Mouse (Mus musculus): ENCODE measurements around the gene Zbed6.

GRCm38 (mm10) chr1:133694301-133694700 is 33.6 kb upstream of the Zbed6 start:
- TF ChIP-seq POLR2A (IDR thresholded peaks at IDR 0.05; ENCODE audit: insufficient read depth, low read length), result no peak
- TF ChIP-seq CTCF (IDR thresholded peaks at IDR 0.05; ENCODE audit: low read depth, low read length), result no peak
